Mouse (Mus musculus) megakaryocyte, embryonic 14.5 days (primary cell): ENCODE results near the gene Cd5.

Experiments
- FLI1 ChIP-seq: IDR thresholded peaks from 2 replicates; pipeline ENCODE4 v1.6.1; 2012; ENCODE audit warnings: low read length, inconsistent platforms, mixed read lengths
- GATA1 ChIP-seq: IDR thresholded peaks from 3 replicates; pipeline ENCODE4 v1.6.1; 2012; ENCODE audit warnings: mixed read lengths, low read length, inconsistent platforms, borderline replicate concordance

GRCm38 (mm10) chr19:10772866-10773265 is 34.1 kb upstream of the Cd5 start:
- TF ChIP-seq GATA1 (no peak), FLI1 (no peak)
